Mouse (Mus musculus) lung, postnatal 0 days (tissue): ENCODE results near the gene Chchd6.

Experiments used
- CTCF ChIP-seq: IDR thresholded peaks from 2 replicates; pipeline ENCODE4 v1.5.1; 2016; ENCODE audit warnings: antibody characterized with exemption, mild to moderate bottlenecking
- EP300 ChIP-seq: IDR thresholded peaks from 2 replicates; pipeline ENCODE4 v1.6.1; 2016; ENCODE audit warnings: antibody characterized with exemption, mild to moderate bottlenecking, control low read depth

- TF ChIP-seq CTCF (no peak), EP300 (no peak)
Observed at GRCm38 (mm10) chr6:89380751-89381150, 214.7 kb downstream of the Chchd6 start.
